Mouse (Mus musculus) ovary, postnatal 14 days (tissue): Measurements from ENCODE around the gene Nrn1l.
A peak's percentile ranks its signal among the peaks of the same experiment; 100 is the strongest.

Experiments
- DNase-seq: peaks from one replicate; pipeline ENCODE4 v3.0.0; 2022; ENCODE audit warnings: low spot score

Nrn1l gene

DNA sequence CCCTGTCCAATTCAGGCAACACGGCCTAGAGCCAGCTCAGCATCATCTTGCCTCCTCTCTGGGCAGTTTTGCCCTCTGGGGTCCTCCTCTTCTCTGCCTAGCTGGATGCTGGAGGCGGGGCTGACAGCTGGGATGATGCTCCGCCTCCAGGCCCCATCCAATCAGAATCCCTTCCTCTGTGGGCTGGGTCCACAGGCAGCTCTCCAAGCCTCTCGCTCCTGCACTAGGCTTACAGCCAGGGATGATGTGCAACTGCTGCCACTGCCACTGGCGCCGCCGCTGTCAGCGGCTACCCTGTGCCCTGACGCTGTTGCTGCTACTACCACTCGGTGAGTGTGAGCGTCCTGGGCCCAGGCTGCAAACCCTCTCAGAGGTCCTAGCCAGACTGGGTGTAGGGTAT is at the start of gene Nrn1l:
Nrn1l (plus strand) TSS at position 229 of the 400 bp plus-strand sequence.
- DNase-seq: peak; percentile 51

DNA sequence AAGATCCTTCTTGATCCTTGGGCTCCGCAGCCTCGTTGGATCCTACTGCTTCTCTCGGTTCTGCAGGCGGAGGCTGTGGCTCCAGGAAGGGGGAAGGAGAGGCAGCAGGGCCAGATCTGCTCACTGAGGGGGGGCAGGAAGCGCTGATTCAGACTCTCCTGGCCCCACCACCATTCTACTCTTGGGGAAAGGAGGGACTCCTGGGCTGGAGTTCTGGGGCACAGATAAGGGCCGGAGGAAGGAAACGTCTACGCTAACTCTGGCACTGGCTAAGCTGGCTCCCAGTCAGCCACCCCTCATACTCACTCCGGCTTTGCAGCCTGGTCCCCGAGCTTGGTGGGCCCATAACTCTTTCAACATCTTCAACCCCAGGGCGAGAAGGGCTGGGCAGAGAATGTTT is 46.7 kb upstream of the Nrn1l start:
- no peak for DNase-seq

DNA sequence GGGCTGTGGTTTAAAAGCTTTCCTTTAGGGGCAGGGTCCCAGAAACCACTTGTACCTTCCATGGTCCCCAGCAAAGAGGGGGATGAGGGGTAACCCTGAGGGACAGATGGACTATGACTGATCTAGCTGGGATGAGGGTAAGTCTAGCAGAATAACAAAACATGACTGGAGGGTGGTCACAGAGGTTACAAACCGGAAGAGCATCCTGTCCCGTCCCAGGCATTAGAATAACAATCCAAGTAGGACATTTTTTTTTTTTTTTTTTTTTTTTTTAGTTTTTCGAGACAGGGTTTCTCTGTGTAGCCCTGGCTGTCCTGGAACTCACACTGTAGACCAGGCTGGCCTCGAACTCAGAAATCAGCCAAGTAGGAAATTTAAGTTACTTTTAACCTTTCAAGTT is 43.4 kb upstream of the Nrn1l start:
- DNase-seq: no peak

DNA sequence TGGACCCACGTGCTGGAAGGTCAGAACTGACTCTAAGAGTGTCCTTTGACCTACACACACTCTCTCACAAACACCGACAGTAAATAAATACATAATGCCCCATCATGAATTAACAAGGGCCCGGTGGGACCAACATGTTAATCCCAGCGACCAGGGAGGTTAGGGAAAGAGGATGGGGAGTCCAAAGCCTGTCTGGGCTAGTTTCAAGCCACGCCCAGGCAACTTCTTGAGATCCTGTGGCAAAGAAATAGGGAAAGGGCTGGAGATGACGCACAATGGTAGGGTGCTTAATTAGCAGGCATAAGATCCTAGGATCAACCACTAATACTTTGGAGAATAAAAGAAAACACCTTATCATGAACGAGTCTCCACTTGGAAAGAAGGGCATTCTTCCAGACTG is 42.8 kb upstream of the Nrn1l start:
- DNase-seq: no peak

DNA sequence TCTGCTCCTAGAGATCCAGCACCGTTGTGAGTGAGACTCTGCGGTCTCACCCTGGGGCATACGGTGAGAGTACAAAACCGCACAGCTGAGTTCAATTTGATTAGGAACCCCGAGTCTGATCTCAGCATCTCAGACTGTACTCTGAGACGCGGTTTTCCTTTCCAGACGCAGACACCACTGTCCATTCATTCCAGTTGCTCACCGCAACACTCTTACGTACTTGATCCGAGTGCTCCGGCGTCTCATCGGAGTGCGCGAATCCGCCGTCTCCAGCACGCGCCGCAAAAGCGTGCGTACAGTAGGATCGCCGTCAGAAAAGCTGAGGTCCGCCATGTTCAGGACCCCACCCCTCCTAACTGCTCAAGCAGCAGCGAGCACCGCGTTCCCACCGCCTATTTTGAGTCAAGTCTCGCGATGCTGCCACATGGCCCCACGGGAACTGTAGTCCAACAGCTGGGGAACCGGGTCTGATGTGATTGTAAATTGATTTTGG is 41.7 kb upstream of the Nrn1l start:
- DNase-seq: peak; percentile 82

DNA sequence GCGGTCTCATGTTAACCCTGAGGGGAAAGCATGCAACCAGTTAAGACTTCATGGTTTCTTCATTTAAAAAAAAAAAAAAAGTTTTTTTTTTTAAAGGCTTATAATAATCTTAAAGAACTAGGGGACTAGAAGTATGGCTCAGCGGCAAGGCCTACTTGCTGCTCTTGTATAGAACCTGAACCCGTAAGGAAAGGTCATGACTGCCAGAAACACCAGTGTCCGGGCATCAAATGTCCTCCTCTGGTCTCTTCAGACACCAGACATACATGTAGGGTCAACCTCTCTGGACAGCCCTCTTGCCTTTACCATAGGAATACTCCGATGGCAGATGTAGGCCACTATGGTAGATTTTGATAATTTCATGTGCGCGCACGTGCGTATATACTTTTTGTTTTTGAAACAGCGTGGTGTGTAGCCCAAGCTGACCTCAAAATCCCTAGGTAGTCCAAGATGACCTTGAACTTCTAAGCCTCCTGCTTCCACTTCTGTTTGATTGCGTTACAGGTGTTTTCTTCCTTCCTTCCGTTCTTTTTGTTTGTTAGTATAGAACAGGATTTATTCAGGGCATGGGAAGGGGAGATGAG is 41.1 kb upstream of the Nrn1l start:
- DNase-seq: no peak

DNA sequence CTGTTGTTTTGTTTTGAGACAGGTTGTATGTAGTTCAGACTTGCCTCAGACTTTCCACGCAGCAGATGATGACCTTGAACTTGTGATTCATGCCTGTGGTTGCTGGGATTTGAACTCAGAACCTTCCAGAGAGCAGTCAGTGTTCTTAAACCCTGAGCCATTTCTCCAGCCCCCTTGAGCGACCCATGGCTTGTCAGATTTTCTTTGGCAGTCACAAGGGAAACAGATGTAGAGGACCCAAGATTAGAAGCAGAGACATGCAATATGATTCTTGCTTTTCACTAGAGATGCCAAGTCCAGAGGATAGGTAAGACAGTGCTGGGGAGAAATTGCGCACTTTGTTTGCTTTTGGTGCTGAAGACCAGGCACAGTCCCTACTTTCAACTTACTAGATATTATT is 40.2 kb upstream of the Nrn1l start, which contains the start of gene Cenpt:
Cenpt (minus strand) TSS at position 101 of the 400 bp plus-strand sequence.
- no peak for DNase-seq

DNA sequence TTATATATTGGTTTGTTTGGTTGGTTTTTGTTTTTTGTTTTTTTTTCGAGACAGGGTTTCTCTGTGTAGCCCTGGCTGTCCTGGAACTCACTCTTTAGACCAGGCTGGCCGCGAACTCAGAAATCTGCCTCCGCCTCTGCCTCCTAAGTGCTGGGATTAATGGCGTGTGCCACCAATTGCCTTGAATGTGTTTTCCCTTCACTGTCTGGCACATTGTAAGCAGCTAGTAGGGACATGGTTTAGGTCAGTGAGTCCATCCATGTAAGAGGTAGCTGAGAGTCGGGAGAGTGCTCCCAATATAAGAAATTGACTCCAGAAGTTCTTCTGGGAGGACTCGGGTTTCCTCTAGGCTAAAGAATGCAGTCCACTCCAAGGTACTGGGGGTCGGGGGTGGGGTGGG is 39.1 kb upstream of the Nrn1l start:
- DNase-seq: no peak

DNA sequence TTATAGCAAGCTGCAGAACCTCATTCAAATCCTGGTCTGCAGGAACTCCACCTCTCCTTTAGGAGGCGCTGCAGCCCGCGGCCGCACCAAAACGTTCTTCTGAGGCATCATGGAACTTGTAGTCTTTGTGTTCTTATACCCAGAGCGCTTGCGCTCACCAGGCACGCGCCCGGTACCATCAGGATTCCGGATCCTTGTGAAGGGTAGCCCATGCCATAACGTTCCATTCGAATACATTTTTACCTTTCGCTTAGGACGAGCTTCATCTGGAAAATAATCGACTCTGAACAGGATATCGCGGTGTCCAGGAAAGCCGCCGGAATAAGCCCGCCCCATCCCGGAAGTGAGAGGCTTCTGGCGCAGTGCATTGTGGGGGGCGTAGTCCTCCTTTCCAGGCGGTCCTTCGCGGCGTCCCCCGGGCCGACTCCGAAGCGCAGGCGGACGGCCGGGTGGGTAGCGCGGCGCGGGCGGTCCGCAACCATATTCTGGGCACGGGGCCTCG is 38.6 kb upstream of the Nrn1l start, which contains the start of gene Thap11:
Thap11 (plus strand) TSS at position 418 of the 502 bp plus-strand sequence.
- peak; percentile 82 for DNase-seq

DNA sequence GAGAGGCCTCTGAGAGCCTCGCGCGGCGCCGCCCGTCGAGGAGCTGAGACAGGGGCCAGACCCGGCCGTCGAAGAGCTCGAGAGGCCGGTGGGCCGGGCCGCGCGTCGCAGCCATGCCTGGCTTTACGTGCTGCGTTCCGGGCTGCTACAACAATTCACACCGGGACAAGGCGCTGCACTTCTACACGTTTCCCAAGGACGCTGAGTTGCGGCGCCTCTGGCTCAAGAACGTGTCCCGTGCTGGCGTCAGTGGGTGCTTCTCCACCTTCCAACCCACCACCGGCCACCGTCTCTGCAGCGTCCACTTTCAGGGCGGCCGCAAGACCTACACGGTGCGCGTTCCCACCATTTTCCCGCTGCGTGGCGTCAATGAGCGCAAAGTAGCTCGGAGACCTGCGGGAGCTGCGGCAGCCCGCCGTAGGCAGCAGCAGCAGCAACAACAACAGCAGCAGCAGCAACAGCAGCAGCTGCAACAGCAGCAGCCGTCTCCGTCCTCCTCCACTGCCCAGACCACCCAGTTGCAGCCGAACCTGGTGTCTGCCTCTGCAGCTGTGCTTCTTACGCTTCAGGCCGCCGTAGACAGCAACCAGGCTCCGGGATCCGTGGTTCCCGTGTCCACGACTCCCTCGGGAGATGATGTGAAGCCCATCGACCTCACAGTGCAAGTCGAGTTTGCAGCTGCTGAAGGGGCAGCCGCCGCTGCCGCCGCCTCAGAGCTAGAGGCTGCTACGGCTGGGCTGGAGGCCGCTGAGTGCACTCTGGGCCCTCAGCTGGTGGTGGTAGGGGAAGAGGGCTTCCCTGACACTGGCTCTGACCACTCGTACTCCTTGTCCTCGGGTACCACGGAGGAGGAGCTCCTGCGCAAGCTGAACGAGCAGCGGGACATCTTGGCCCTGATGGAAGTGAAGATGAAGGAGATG is 37.9 kb upstream of the Nrn1l start:
- no peak for DNase-seq

DNA sequence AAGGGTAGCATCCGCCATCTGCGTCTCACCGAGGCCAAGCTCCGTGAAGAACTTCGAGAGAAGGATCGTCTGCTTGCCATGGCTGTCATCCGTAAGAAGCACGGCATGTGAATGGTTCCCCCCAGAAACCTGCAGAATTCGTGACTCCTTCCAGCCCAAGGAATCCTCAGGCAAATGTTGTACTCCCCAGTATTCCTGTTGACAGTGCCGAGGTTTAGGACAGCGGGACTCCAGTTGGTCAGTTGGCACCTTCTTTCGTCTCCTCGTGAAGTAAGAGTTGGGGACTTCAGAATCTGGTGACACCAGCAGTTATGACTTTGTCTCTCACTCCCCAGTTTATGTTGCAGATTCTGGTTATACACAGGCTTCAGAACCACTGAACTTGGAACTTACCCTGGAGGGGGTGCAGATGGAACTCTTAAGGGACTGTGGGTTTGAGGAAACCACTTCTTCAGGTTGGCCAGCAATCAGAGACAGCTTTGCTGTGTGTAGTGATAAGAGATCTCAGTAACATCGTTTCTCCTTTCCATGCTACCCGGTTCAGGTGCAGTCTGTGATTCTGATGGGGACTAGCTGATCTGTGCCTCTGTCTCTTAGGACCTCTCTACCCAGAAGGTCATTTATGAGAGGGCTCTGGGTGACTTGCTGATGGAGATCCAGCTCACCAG is 37.1 kb upstream of the Nrn1l start:
- DNase-seq: no peak

DNA sequence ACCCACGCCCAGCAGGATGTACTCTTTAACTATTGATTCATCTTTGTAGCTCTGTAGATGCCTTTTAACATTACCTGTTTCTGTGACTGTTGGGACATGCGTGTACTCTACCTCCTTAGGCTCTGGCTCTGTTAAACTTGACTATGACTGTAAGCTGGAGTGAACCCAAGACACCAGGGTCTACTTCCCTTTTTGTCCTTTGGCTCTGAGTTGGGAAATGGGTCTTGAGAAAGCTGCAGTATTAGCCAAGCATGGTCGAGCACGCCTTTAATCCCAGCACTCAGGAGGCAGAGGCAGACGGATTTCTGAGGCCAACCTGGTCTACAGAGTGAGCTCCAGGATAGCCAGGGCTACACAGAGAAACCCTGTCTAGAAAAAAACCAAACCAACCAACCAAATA is 34.9 kb upstream of the Nrn1l start:
- DNase-seq: no peak

DNA sequence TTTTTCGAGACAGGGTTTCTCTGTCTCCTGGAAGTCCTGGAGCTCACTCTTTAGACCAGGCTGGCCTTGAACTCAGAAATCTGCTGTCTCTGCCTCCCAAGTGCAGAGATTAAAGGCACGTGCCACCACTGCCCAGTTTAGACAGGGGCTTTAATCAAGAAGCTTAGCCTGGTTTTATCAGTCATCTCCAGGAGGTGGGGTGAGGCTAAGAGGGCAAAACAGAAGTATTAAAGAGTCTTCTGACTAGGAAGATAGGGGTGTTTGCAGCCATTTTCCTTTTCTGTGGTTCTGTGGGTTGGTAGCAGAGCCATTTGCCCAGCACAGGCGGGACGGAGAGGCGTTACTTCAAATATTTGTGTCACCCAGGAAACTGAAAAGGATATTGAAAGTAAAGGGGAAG is 34.1 kb upstream of the Nrn1l start:
- no peak for DNase-seq

DNA sequence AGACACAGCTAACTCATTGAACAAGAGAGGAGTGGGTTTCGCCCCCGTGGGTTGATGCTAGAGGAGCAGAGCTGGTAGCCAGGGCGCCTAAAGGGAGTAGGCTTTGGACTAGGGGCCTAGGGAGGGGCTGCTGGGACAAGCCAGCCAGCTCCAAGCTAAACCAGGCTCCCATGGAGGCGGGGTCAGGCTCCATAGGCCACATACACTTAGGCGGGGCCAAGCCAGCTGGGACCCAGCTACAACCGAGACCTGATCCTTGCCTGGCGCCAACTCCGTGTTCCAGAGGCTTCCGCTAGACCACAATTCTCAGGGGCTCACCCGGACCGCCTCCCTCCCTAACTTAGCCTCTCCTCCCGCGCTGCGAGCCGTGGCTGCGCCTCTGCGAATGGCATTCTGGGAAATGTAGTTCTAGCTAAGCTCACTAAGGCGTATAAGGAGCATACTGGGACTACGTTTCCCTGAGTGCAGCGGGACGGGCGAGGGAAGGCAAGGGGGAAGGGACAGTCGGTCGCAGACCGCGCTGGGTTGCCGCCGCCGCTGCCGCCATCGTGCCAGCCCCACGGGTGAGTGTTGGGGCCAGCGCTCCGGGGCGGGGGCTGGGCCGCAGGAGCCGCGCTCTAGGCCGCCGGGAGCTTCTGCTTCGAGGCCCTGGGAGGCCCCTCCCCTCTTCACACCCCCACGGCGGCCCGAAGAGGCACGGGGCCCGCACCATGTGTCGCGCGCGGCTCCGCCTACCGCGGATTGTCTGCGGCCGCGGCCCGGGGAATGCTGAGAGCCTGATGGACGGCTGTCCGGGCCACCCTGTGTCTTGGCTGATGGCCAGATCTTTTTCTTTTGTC is 33.0 kb upstream of the Nrn1l start, which contains the start of gene Nutf2:
Nutf2 (plus strand) TSS at position 438 of the 839 bp plus-strand sequence.
- DNase-seq: peak; percentile 77

DNA sequence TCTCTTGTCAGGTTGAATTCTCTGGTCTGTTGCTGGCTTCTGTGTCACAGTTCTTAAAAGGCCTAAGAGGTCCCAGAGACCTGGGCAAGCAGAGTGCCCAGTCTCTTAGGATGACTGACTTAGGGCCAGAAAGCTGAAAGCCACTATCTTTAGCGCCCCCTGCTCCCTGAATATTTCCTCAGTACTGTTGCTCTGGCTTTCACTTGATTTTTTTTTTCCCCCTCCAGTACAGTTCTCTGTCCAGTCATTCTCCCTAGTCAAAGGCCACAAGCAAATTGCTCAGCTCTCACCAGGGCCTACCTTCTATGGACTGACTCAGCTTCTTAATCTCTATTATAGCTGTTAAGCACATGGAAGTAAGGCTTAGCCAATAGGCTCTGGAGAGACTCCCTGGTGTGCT is 31.4 kb upstream of the Nrn1l start:
- no peak for DNase-seq

DNA sequence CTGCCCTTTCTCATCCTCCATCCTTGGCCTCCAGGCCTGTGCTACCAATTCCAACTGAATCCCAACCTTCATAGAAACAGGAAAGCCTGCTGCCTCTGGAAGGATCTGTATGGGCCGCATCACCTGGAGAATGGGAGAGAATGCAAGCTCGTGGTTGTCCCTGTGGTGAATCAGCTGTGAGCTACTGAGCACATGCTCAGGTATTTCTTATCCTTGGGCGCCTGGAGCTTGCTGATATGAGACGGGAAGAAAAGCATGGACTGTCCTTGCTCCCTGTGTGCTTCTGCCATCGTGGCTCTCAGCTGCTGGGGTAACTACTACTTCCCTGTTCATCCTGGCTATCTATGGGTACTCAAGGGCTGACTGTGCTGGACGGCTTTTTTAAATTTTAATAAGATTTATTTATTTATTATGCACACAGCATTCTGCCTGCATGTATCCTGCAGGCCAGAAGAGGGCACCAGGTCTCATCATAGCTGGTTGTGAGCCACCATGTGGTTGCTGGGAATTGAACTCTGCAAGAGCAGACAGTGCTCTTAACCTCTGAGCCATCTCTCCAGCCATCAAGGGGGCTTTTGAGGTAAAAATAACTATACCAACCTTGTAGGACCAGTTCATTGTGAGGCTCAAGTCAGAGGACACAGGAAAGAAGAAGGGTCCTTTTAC is 26.9 kb upstream of the Nrn1l start:
- DNase-seq: no peak

DNA sequence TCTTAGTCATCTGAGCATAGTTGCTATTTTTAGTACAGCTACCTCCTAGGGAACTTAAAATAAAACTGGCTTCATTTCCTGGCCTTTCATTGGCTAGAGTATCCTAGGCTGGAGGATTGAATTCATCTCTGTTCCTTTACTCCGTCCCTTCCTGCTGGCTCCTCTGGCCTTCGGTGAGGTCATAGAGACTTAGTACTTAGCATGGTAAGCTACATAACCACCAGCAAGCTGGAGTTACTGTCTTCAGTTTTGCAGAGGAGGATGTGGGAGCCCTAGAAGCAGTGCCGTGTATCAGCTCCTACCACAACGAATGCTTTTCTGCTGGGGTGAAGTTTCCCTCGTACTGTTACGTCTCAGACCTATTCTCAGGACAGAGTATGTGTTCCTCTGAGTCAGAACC is 19.1 kb upstream of the Nrn1l start:
- no peak for DNase-seq

DNA sequence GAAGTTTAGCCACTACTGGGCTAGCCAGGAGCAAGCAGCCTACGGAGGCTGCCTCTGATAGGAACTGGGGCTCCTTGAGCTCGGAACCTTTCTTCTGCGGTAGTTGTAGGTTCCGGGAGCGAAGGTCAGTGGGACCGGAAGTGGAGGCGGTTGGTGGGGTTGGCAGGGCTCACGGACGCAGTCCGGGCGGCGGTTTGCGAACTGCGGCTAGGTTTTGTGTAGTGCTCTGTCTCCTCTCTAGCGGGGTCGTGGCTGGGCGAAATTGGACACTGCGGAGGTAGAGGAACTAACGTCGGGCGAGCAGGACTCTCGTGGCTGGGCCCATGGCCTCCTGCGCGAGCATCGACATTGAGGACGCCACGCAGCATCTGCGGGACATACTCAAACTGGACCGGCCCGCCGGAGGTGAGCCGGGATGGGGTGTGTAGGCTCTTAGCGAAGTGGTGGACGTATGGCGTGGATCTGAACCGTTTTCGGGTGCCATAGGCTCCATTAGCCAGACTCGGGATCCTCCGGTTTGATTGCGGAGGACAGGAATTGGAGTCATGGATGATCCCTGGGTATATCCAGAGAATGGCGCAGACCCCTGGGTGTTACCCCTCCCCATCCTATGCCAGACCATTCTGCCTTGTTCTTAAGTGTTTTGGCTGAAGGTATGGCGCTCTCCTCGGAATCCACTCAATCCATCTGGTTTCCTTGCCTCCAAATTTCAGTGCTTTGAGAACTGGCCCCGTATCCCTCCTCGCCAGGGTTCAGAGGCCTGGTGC is 12.4 kb upstream of the Nrn1l start, which contains the start of gene Edc4:
Edc4 (plus strand) TSS at position 128 of the 767 bp plus-strand sequence.
- peak; percentile 90 for DNase-seq

DNA sequence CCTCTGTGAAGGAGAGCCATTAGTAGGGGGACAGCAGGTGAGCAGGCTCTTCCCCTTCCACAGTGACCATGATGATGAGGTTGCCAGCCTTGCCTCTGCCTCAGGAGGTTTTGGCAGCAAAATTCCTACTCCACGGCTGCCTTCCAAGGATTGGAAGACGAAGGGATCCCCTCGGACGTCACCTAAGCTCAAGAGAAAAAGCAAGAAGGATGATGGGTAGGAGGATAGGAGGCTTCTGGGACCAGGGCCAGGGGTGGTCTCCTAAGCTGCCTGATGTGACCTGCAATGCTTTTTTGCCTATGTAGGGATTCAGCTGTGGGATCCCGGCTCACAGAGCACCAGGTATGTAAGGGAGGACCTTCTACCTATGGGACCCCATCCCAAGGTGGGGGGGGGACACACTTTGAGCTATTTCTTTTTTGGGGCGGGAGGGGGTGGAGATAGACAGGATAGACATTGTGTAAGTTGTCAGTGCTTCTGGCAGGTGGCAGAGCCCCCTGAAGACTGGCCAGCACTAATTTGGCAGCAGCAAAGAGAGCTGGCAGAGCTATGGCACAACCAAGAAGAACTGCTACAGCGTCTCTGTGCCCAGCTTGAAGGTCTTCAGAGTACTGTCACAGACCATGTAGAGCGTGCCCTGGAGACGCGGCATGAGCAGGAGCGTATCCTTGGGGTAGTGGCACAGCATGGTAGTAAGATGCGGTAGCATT is 3.5 kb upstream of the Nrn1l start:
- DNase-seq: no peak
